Mouse (Mus musculus) brain, embryonic 18.5 days (tissue): ENCODE results near the gene Ddb2.
A peak's percentile ranks its signal among the peaks of the same experiment; 100 is the strongest.

Experiments
- DNase-seq: peaks from one replicate; pipeline ENCODE4 v3.0.0-alpha.2; 2012; ENCODE audit warnings: low read depth, low spot score

Ddb2 gene

DNA sequence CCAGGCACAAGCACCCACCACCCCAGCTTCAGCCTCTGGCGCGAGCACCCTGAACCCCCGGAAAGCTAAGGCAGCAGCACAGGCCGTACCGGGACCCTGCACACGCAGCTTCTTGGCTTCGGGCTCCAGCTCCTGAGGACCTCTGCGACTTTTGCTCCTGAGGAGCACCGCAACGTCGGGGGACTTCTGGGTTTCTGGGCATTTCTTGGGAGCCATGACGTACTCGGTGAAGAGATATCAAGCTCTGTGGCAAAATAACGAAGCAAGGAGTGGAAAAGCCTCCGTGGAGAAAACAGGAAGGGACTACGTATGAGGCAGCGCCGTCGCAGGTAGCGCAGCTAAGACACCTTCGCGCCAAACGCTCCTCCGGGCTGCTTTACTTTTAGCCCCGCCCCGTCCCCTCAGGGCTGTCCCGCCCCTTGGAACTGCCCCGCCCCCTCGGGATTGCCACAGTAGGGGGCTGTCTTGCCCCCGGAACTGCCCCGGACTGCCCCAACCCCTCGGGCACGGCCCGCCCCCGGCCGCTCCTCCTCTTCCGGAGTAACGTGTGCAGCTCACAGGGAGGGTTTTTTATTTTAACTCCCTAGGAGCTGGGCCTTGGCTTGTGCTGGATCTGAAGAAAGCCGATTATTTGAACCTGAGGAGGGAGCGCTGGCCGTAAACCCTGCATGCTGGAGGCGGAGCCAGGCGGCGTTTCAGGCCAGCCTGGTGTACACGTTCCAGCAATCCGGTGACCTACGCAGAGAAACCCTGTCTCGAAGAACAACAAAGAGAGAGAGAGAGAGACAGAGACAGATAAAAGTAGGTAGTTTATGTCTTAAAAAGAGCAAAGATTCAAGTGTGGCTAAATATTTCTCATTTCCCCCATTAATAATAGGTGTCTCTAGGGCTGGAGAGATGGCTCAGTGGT is at the start of gene Ddb2:
TSS of gene Ddb2 (minus strand) at position 382 of the 910 bp plus-strand sequence.
- peak; percentile 91 for DNase-seq

DNA sequence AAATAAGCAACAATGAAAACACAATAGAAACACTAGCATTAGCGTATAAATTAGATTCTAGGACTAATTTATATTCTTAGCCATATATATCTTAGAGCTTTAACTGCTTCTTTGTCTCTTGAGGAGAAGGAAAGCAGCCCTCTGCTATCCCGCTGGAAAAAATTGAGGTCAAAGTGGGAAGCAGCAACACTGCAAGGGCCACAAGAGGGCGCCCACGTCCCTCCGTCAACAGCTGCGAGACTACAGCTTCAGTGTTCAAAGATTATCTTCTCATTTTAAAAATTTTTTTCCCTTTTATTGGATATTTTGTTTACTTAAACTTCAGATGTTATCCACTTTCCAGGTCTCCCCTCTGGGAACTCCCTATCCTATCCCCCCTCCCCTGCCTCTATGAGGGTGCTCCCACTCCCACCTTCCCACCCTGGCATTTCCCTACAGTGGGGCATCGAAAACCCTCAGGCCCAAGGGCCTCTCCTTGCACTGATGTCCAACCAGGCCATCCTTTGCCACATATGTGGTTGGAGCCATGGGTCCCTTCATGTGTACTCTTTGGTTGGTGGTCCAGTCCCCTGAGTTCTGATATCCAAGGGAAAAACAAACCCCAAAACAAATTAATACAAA is 49.2 kb upstream of the Ddb2 start:
- DNase-seq, result peak; percentile 30

DNA sequence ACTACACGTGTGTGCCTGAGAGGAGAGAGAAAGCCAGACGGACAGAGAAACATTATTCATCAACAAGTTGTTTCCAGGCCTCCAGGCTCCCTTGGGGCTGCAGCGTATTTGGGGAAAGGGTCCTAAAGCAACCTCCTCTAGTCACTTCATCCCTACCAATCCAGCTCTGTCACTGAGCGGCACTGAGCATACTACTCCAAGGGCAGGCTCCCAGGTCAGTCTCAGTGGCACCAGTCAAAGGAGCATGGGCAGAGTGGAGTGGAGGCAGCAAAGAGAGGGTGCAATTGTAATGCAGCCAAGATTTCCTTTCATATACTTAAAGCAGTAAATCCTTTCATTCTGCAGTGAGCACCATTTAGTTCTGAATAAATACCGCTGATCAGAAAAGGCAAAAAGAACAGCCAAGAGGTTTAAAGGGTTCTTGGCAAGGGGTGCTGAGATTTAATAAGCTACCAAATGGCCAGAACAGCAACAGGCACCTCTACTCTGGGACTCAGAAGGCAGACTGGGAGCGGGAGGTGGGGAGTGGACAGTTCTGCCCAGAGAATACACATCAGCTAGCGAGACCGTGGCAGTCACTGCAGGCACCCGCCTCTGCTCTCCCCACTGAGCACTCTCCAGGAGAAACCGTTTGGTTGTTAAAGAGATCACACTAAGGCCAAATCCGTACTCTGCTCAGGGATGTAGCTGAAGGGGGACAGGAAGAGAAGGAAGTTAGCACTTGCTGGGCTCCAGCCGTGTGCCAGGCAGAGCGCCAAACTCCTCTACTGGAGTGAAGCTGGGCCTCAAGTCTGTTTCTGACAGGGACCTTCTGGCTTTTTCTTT is 47.8 kb upstream of the Ddb2 start:
- peak; percentile 30 for DNase-seq

DNA sequence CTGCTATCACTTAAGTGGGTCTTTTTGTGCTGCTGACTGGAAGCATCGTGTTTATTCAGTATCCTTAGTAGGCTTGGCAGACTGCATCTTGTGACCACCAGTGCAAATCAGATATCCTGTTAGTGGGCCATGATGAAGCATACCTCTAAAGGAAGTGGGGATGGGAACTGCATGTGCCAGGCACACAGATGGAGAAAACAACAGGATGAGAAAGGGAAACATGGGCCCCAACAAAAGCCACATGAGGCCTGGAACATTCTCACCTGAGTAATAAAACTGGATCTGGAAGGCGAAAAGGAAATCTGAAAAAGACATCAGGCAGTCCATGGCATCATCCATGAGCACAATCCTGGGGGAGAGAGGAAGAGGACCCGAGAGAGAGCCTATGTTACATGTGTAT is 47.2 kb upstream of the Ddb2 start:
- no peak for DNase-seq

DNA sequence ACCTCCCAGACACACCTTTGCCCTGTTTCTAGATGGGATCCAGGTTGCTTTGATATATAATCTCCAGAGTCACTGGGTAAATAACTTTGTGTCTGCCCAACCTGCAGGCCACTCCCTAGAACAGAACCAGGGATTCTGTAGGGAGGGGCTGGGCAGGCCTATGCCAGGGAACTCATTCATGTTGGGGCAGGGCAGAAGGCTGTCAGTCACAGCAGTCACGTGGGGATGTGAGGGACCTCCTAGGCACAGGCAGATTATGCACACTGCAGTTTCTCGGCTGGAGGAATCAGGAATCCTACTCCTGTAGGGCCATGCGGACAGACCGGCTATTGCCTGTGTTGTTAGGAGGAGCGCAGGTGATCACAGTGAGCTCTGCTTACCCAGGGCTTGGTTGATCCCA is 44.6 kb upstream of the Ddb2 start:
- no peak for DNase-seq

DNA sequence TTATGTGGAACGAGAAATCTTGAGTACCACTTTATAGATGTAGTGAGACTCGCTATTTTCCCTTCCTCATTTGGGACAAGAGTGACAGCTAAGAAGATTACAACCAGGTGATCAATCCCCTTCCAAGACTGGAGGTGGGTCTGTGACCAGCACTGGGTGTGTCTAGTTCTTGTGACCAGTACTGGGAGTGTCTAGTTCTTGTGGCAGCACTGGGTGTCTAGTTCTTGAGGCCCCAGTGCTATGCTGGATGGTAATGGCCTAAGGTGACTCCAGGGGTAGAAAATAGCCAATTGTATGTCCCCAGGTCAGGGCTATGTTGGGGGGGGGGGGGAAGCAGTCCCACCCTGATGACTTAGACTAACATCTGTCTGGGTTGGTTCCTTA is 42.6 kb upstream of the Ddb2 start:
- DNase-seq, result no peak

DNA sequence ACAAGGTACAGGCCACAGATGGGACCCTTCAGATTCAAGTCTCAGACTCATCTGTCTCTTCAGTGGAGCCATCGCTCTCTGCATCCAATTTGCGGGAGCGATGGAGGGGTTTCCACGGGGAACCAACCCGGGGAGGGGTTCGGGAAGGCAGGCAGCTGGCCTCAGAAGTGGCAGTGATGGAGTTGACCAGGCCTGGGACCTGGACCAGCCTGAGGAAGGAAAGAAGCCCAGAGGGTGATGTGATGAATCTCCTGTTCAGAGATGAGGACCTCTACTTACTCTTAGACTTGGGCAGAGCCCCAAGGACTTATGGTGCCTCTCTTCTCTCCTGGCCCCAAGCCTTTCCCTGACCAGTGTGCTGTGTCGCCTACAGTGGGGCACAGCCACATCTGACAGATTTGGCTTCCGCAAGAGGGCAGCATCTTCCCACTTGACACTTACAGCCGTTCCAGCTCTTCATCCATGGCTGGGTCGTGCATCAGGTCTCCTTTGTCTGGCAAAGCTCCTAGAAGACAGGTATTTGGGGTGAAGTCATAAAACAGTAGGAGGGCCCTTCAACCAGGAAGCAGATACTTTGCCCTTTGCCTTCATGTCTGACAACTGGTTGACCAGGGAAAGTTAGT is 42.1 kb upstream of the Ddb2 start:
- no peak for DNase-seq

DNA sequence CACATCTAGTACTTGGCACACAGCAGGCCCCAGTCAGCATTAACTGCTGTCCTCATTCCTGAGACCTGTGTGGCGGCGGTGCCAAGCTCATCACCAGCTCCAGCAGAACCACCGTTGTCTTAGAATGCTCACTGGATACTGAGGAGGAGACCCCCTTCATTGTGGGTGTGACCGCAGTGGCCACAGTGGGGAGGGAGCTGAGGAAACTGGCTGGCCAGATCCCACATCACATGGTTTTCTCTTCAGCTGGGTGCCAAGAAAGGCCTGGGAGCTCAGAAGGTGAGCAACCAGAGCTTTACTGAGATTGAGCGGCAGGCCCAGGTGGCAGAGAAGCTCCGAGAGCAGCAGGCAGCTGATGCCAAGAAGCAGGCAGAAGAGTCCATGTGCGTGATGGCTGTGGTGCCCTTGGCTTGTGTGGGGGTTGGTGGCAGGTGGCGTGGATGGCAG is 32.9 kb upstream of the Ddb2 start:
- no peak for DNase-seq

DNA sequence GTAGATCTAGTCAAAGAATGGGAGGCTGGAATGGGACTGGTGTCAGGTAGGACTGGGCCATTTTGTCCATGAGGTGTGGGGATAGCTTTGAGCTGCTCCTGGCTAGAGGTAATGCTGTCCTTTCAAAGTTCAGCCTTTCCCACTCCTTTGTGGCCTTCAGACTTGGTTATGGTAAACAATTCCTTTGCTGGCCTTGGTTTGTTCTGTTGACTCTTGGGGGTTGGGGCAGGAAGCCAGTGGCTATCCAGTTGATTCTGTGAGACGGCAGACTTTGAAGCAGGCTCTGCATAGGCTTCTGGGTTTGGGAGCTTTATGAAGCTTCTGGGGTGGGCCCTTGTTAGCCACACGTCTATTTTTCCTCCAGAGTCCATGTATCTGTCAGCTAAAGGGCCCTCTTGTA is 31.9 kb upstream of the Ddb2 start:
- DNase-seq, result no peak

DNA sequence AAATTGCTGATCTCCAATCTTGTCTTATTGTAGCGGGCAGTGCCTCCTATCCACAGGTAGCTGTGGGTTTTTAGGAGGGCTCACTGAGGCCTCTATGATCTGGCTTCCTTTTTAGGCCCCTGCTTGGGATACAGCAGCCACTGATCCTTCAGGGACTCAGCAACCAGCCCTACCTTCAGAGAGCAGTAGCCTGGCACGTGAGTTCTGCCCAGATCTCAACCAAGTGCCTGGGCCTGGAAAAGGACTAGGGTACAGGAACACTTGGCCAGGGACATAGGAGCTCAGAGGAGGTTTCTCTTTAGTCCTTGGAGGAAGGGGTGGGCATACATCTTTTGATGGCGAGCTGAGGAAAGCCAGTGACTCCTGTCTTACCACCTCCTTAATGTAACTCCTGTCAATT is 31.3 kb upstream of the Ddb2 start:
- DNase-seq, result no peak

DNA sequence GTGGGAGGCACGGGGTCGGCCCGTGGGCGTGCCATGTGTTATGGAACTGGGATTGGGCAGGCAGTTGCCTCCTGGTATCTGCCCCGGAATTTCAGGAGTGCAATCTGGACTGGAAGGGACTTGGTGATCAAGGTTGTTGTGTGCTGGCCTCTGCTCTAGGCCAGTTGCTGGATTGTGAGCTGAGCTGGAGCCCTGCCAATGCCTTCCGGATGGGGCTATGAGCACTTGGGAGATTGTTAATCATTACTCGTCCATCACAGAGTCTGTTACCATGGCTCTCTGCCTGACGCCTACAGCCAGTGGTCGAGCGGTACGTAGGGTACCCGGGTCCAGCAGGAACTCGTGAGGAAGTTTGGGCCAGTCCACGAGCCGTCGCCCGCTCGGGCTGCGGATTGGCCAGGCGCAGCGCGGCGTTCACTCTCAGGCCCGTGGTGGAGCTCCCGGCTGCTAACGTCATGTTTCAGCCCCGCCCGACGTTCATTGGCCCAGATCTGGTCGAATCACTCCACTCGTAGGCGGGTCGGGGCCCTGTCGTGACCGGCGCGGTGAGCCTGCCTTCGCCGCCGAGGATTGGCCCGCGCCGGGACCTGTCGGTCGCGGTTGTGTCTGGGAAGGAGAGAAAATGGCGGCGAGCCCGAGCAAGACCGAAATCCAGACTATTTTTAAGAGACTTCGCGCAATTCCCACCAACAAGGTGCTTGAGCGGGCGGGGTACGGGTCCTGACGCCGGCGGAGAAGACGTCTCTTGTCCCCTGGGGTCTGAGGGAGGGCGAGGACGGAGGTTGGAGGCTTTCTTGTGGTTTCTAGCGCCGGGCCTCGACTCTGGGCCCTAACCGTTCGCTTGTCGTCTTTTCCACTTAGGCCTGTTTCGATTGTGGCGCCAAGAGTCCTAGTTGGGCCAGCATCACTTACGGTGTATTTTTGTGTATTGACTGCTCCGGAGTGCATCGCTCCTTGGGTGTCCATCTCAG is 28.2 kb upstream of the Ddb2 start, which contains the start of gene Arfgap2:
TSS of gene Arfgap2 (plus strand) at position 264 of the 971 bp plus-strand sequence.
- peak; percentile 97 for DNase-seq

DNA sequence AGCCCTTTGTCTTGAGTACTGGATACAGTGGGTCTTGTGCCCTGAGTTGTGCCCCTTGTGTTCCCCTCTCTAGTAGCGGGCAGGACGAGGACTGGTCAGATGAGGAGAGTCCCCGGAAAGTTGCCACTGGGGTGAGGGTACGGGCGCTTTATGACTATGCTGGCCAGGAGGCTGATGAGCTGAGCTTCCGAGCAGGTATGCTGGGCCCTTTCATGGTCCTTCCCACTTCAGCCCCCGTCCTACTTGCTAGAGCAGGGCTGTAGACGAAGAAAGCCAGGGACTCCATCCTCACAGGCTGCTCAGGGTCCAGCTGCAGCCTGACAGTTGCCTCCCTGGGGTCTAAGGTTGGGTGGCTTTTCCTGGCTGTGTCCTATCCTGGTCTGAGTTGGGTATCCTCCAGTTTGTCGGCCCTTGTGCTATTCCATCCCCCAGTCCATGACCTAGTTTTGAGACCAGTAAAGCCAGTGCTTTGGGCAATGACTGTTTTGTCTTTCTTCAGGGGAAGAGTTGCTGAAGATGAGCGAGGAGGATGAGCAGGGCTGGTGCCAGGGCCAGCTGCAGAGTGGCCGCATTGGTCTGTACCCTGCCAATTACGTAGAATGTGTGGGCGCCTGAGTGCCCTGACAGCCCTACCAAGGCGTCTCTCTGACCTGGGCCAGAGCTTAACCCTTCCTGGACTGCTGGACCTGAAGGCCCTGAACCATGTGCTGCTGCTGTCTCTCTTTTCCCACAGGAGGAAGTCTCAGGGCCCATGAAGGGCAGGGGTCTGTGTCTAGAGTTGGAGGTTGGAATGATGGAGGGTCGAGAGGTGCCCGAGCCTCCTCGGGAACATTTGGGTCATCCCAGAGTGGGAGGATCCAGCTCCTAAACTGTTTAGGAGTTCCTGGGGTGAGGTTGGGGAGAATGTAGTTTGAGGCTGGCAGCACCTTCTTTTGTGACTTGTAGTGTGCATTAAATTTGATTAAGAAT is 27.2 kb upstream of the Ddb2 start:
- DNase-seq, result no peak

DNA sequence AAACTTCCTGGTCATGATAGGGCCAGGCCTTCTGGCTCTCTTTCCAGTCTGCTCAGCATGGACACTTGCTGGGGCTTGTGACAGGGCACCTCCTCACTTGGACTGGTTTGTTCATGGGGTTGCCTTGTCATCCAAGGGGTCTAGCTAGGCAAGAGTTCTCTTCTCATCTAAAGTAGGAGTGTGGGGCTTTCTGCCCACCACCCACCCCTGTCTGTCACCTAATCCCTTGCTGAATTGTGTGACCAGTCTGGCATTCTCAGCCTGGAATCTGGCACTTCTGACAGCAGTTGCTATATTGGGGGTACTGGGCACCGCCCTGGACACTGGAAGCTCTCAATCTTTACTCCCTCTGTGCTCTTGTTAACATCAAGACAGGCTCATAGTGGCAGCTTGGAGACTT is 22.7 kb upstream of the Ddb2 start:
- DNase-seq, result no peak

DNA sequence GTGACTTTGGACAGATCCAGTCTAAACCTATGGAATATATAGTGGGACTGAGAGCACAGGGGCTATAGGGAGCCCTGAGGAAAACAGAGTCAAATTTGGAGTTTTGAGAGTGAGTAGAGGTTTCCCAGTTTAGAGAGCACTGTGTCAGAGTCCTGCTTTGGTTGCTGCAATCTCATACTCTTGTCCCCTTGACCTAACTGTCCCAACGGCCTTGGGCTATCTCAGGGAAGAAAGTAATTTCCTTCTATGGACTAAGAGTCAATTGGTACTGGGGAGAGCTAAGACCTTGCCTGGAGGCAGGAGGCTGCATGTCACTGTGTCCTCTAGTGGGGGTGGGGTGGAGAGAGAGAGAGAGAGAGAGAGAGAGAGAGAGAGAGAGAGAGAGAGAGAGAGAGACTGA is 22.0 kb upstream of the Ddb2 start:
- no peak for DNase-seq

DNA sequence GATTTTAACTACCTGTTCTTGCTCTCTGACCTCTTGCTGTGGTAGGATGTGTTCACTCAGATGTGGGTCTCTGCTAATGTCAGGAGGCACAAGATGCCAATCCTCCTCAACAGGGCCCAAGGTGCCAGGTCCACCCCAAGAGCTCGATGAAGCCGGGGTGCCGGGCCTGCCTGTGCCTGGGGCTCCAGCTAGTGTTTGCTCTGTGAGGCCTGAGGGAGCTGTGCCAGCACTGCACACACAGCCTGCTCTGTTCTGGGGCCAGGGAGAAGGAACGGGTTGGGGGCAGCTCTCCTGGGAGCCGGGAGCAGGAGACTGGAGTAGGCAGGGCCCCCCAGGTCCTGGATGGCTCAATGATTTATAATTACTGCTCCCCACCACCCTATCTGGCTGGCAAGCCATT is 21.3 kb upstream of the Ddb2 start:
- no peak for DNase-seq

DNA sequence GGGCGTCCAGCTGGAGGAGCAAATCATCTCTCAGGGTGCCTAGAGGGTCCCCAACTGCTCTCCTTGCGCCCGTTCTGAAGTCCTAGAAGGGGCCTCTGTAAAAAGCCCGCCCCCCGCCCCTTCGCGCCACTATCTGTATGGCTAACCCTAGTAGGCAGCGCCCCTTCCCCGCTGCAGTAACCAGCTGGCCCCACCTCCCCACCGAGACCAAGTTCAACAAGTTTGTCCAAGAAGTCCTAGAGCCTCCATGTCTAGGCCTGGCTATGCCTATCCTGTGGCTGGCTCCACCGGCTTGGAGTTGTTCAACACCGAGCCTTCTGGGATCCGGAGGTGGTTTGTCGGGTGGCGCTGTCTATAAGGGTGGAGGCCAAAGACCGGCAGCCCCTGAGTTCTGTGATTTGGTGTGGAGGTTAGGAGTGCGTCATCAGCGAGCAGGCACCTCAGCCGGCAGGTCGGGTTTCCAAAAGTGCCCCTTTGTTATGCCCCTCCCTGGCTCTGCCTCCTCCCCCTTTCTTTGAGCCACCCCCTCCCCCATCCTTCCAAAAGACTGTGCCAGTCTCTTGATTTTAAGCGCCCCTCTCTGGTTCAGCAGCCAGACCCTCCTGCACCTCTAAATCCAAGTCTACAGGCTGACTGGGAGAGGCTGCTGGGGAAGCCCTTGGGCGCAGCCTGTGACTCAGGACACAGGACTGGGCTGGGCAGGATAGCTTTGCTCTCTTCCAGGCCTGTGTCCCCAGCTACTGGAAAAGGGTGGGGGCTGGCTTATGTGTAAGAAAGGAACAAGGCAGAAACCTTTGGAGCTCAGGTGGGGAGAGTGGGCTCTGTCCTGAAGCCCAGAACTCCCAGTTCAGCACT is 20.6 kb upstream of the Ddb2 start:
- no peak for DNase-seq

DNA sequence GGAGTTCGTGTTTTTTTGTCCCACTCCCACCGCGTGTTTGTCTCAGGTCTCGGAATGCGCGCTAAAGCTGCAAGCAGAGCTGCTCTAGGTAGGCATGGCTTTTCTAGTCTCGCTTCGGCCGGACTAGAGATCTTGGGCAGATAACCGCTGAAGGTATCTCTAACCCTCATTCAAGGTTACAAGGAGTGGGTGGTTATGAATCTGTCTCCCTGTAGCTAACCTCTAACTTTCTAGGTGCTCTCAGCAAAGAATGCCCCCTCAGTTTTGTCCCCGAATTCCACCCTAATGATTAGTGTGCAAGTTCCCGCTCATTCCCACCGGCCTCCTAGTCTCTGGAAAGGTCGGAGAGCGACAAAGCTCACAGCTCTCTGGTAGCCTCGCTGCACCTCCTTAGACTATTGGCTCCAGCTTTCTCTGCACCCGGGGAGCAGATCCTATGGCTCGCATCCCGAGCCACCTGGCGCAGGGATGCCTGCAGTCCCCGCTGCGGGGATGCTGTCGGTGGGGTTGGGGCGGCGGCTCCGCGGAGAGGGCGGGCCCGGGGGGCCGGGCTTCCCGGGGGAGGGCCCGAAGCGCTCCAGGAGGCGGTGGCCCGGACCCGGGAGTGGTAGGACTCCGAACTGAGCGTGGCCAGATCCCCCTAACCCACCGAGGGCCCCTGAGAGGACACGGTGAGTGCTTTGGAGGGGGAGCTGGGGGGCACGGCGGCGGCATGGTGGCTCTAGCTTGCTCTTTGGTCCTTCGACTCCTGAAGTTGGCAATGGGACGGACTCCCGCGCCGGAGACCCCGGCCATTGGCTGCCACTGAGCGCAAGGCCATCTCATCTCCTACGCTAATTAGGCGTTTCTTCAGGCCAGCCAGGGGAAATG is 19.7 kb upstream of the Ddb2 start:
- DNase-seq, result no peak
